Mouse (Mus musculus) cerebellum, adult 9-10 months (tissue): Measurements from ENCODE around the gene Mettl25.

ENCODE experiments used
- DNase-seq: peaks from one replicate; pipeline ENCODE4 v3.0.0; 2022

Mettl25 gene

DNA sequence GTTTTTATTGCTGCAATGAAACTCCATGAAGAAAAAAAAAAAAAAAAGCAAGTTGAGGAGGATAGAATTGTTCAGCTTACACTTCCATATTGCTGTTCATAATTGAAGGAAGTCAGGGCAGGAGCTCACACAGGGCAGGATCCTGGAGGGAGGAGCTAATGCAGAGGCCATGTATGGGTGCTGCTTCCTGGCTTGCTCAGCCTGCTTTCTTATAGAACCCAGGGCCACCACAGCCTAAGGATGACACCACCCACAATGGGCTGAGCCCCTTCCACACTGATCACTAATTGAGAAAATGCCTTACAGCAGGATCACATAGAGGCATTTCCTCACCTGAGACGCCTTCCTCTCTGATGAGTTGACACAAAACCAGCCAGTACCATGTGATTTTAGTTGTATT lies 95.2 kb downstream of the Mettl25 start:
- DNase-seq = no peak

GRCm38 (mm10) chr10:105741736-105742135 lies 99.4 kb downstream of the Mettl25 start:
- no peak for DNase-seq

DNA sequence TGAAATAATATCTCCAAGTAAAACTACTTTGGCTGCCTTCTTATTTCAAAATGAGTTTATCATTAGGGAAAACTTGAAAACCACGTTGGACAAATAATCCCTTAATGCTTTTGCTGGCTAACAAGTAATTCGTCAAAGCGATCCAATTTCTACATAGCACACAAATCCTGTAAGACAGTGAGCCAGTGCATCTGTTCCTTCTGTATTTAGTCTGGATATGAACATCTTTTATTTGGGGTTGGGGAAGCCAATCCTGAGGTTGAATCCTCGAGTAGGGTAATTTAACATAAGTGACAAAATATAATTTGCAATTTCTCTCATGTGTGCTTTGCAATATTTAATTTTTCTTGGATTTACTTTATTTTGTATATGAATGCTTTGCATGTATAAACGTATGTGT lies 102.2 kb downstream of the Mettl25 start:
- DNase-seq = no peak

- DNase-seq = no peak
Measured at GRCm38 (mm10) chr10:105727798-105728197, 113.4 kb downstream of the Mettl25 start.

DNA sequence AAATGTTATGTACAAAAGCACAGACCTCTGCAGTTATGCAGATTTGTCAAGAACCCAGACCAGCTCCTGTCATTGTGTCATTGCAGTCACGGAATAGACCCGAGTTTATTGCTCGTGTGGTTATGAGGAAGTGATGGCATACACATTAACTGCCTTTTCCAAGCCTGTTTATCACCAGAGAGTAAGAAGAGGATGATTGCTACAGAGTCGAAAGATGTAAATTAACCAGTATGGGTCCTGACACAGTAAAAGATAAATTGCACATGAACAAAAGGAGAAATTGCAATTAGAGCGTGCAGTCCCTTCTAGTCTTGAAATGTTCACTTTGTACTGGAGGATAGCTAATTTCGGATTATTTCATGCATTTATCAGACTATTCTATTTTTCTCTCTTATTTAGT lies 113.8 kb downstream of the Mettl25 start:
- DNase-seq = no peak

- DNase-seq = peak; percentile 47
Measured at GRCm38 (mm10) chr10:105714844-105715243, 126.3 kb downstream of the Mettl25 start.

DNA sequence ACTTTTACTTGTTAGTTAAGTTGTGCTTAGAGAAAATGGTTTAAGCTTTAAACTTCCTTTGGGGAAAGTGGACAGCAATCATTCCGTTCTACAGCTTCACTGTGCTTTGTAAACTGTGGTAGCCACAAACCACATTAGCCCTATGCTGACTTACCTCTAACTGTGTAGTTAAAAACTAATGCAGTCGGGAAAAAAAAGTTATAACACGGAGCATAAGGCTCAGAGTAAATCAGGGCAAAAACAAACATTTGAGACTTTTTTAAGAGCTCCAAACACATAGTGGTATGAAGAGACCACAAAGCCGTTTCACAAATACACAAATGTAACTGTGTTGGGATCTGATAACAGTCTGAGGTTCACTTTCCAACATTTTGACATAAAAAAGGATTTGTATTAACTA lies 126.8 kb downstream of the Mettl25 start:
- DNase-seq = no peak

DNA sequence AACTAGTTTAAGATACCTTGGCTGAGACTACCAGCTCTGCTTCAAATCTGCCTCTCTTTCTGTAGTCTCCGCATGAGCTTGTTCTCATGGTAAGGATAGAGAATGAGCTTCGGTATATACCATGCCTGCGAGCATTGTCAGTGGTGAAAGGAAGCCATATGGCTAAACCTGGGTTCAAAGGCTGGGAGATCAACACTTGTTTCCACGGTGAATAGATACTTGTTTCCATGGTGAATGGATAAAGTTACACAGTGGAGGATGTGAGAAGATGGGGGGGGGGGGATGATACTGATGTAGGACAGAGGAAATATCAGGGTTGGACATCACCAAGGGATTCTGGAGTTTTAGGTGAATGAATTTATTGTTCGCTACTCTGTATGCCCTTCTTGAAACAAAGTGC lies 128.0 kb downstream of the Mettl25 start:
- DNase-seq = no peak
